Mouse (Mus musculus) liver, postnatal 0 days (tissue): ENCODE data around the gene Map7. TPM values are rescaled to one million over a fixed set of nuclear protein-coding genes. Genes with fewer than 3 reads are reported as not detected.

Experiments
- ATAC-seq: fragments of 200-750 bp; cut with Nextera tagmentation; 2 replicates; pipeline ENCODE4 v1.8.0; 2017; ENCODE audit warnings: mild to moderate bottlenecking, moderate library complexity
- DNase-seq: peaks from one replicate; pipeline ENCODE4 v3.0.0-alpha.2; 2016
- H3K27ac ChIP-seq: fragments of 300-500 bp; sonication (generic); 2 replicates; pipeline ENCODE4 v1.5.1; 2014; ENCODE audit warnings: antibody characterized with exemption, moderate library complexity, mild to moderate bottlenecking, low read depth
- H3K27me3 ChIP-seq: fragments of 300-500 bp; sonication (generic); 2 replicates; pipeline ENCODE4 v1.6.1; 2014; ENCODE audit warnings: low read length, control low read depth, mixed read lengths; ENCODE audit not compliant: insufficient read depth
- H3K36me3 ChIP-seq: fragments of 300-500 bp; sonication (generic); replicated peaks from 2 replicates; pipeline ENCODE4 v1.6.1; 2014; ENCODE audit warnings: mild to moderate bottlenecking, control low read depth, low read length, moderate library complexity, mixed read lengths; ENCODE audit not compliant: insufficient read depth
- H3K4me1 ChIP-seq: fragments of 300-500 bp; sonication (generic); 2 replicates; pipeline ENCODE4 v1.6.1; 2014; ENCODE audit warnings: antibody characterized with exemption, mild to moderate bottlenecking, control low read depth; ENCODE audit not compliant: insufficient read depth
- H3K4me2 ChIP-seq: fragments of 300-500 bp; sonication (generic); 2 replicates; pipeline ENCODE4 v1.6.1; 2014; ENCODE audit warnings: low read depth, mild to moderate bottlenecking, low read length, moderate library complexity, mixed read lengths
- H3K4me3 ChIP-seq: fragments of 300-500 bp; sonication (generic); 2 replicates; pipeline ENCODE4 v1.5.1; 2014; ENCODE audit warnings: low read depth, low read length
- H3K9ac ChIP-seq: fragments of 300-500 bp; sonication (generic); replicated peaks from 2 replicates; pipeline ENCODE4 v1.6.1; 2014; ENCODE audit warnings: mild to moderate bottlenecking, moderate library complexity
- H3K9me3 ChIP-seq: fragments of 300-500 bp; sonication (generic); 2 replicates; pipeline ENCODE4 v1.6.1; 2016; ENCODE audit warnings: mild to moderate bottlenecking, control low read depth, low read length, mixed read lengths
- CTCF ChIP-seq: sonication (generic); IDR thresholded peaks from 2 replicates; pipeline ENCODE4 v1.5.1; 2016; ENCODE audit warnings: antibody characterized with exemption, low read depth
- EP300 ChIP-seq: IDR thresholded peaks from 2 replicates; pipeline ENCODE4 v1.6.1; 2016; ENCODE audit warnings: antibody characterized with exemption, low read depth, mild to moderate bottlenecking
- WGBS: fragments of 180-500 bp; shearing (Covaris S2); extraction: QIAGEN DNeasy Blood & Tissue Kit; methylation state at CpG from one replicate; pipeline ENCODE4 v1.1.7; 2014; ENCODE audit not compliant: insufficient replicate concordance; 5-methylcytosine and 5-hydroxymethylcytosine counted together
- polyA plus RNA-seq: library from polyadenylated mRNA; unstranded; fragments of >200 nt; fragmentation: Nextera tagmentation; extraction: Ambion mirVana; gene quantifications from 2 replicates; pipeline ENCODE4 v1.2.1, GENCODE M21; 2015

Gene Map7
- polyA plus RNA-seq, 1 experiment from 2014 or later, result 6.8 TPM

GRCm38 (mm10) chr10:20158756-20159155 lies 10.5 kb downstream of the Map7 start:
- ATAC-seq (no peak), DNase-seq (no peak)
- Histone ChIP-seq H3K27me3 (no peaks in the 10 kb centered on the region), H3K4me1 (peaks cover 6% of the 10 kb centered on the region; the same call in 1 of the 2 replicates), H3K27ac (no peak overlapping the region), H3K9ac (no peak overlapping the region), H3K4me3 (no peak overlapping the region), H3K36me3 (no peaks in the 10 kb centered on the region), H3K9me3 (no peaks in the 10 kb centered on the region), H3K4me2 (no peak overlapping the region)
- WGBS, result 62% methylated on average over 4 of the region's 4 CpGs
- TF ChIP-seq CTCF (no peak), EP300 (no peak)

GRCm38 (mm10) chr10:20159308-20159707 lies 11.0 kb downstream of the Map7 start:
- DNase-seq (no peak), ATAC-seq (no peak)
- Histone ChIP-seq H3K4me3 (no peak overlapping the region), H3K4me1 (0 out of 2 replicates have a peak, but pooled peaks cover 5% of the 10 kb centered on the region), H3K36me3 (no peaks in the 10 kb centered on the region), H3K4me2 (no peak overlapping the region), H3K27ac (no peak overlapping the region), H3K9ac (no peak overlapping the region), H3K9me3 (no peaks in the 10 kb centered on the region), H3K27me3 (no peaks in the 10 kb centered on the region)
- WGBS, result 82% methylated on average over 5 of the region's 5 CpGs
- TF ChIP-seq EP300, result no peak

GRCm38 (mm10) chr10:20160914-20161313 lies 12.6 kb downstream of the Map7 start:
- no peak for ATAC-seq

GRCm38 (mm10) chr10:20164810-20165209 lies 16.5 kb downstream of the Map7 start:
- no peak overlapping the region for H3K4me3 ChIP-seq
- ATAC-seq (peak; percentile 21; the same call in 1 of the 2 replicates), DNase-seq (no peak)
- H3K27ac ChIP-seq, result no peak overlapping the region
- 71% methylated on average over 5 of the region's 5 CpGs for WGBS
- no peak overlapping the region for H3K9ac ChIP-seq
- H3K27me3 ChIP-seq, result no peaks in the 10 kb centered on the region
- H3K9me3 ChIP-seq, result no peaks in the 10 kb centered on the region
- TF ChIP-seq EP300 (no peak), CTCF (no peak)
- H3K4me1 ChIP-seq, result peaks cover 26% of the 10 kb centered on the region
- no peaks in the 10 kb centered on the region for H3K36me3 ChIP-seq
- H3K4me2 ChIP-seq, result no peak overlapping the region

More at GRCm38 (mm10) chr10:20160914-20161313, 12.6 kb downstream of the Map7 start:
- TF ChIP-seq CTCF, result no peak
- Histone ChIP-seq H3K4me1 (0 out of 2 replicates have a peak, but pooled peaks cover 5% of the 10 kb centered on the region), H3K27me3 (no peaks in the 10 kb centered on the region), H3K4me3 (no peak overlapping the region), H3K4me2 (no peak overlapping the region), H3K9me3 (no peaks in the 10 kb centered on the region), H3K36me3 (no peaks in the 10 kb centered on the region), H3K27ac (no peak overlapping the region), H3K9ac (no peak overlapping the region)
- no peak for DNase-seq
- WGBS, result 46% methylated on average over 8 of the region's 8 CpGs

GRCm38 (mm10) chr10:20166797-20167196 lies 18.5 kb downstream of the Map7 start:
- TF ChIP-seq CTCF, result no peak
- no peak for TF ChIP-seq EP300
- WGBS, result 24% methylated on average over 11 of the region's 11 CpGs
- Histone ChIP-seq H3K9ac (no peak overlapping the region), H3K4me3 (no peak overlapping the region), H3K9me3 (no peaks in the 10 kb centered on the region), H3K4me2 (no peak overlapping the region), H3K27ac (peak overlapping the region; percentile 63), H3K4me1 (peaks cover 27% of the 10 kb centered on the region), H3K36me3 (no peaks in the 10 kb centered on the region), H3K27me3 (no peaks in the 10 kb centered on the region)
- DNase-seq, result peak; percentile 66
- peak; percentile 83 for ATAC-seq

GRCm38 (mm10) chr10:20167467-20167866 lies 19.2 kb downstream of the Map7 start:
- H3K27me3 ChIP-seq, result no peaks in the 10 kb centered on the region
- no peaks in the 10 kb centered on the region for H3K36me3 ChIP-seq
- H3K9me3 ChIP-seq, result no peaks in the 10 kb centered on the region
- no peak overlapping the region for H3K4me2 ChIP-seq
- H3K27ac ChIP-seq, result peak overlapping the region; percentile 63
- no peak overlapping the region for H3K9ac ChIP-seq
- DNase-seq (no peak), ATAC-seq (peak; percentile 46)
- H3K4me1 ChIP-seq, result peaks cover 27% of the 10 kb centered on the region
- TF ChIP-seq EP300 (0 out of 2 replicates have a peak, but pooled peaks have one; percentile 15), CTCF (no peak)
- H3K4me3 ChIP-seq, result no peak overlapping the region
- WGBS, result 55% methylated on average over 4 of the region's 4 CpGs
